Mouse (Mus musculus) kidney, adult 11 months (tissue): Measurements from ENCODE around the gene Msi2.
A peak's percentile ranks its signal among the peaks of the same experiment; 100 is the strongest.

ENCODE experiments used
- DNase-seq: peaks from one replicate; pipeline ENCODE4 v3.0.0; 2022

Msi2 gene

GRCm38 (mm10) chr11:88534331-88534929 is 183.9 kb downstream of the Msi2 start:
- DNase-seq = no peak

DNA sequence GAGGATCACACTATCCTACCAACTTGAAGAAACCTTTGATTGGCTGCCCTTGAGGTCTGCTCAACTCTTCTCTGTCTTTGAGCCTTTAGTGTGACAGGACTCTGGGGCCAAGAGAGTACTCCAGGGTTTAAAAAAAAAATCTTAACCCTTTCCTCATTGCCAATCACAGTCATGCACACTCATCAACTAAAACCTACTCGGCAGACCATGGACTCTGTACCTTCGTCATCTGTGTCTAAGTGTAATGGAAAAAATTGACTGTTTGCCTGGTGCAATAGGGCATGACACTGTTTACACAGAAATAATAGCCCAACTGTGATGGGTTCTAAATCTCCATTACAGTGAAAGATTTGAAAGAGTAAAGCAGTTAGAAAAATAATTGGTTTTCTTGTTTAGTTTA is 186.3 kb downstream of the Msi2 start:
- peak; percentile 57 for DNase-seq

GRCm38 (mm10) chr11:88530032-88530431 is 188.3 kb downstream of the Msi2 start:
- no peak for DNase-seq

DNA sequence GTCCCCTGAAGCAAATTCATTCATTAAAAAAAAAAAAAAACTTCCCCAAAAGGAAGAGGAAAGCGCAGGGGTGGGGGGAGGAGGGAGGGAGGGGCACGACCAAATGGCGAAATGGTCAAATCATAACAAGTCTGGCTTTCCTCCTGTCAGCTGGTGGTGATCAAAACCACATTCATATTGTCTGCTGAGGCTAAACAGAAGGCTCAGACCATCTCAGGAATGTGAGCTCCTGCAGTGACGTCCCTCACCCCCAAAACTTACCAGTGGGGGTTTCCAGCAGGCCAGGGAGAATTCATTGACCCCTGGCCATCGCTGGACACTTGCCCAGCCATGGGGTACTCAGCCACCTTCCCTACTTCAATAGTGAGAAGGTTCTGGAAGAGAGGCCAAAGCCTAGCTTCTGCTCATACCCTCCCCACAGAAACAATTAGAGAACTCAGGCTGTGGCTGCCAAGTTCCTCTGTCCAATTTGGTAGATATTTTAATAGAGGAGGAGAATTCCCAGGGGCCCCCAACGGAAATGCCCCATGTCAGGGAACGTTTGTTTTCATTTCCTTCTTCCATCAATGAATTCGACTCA is 189.7 kb downstream of the Msi2 start:
- peak; percentile 62 for DNase-seq

DNA sequence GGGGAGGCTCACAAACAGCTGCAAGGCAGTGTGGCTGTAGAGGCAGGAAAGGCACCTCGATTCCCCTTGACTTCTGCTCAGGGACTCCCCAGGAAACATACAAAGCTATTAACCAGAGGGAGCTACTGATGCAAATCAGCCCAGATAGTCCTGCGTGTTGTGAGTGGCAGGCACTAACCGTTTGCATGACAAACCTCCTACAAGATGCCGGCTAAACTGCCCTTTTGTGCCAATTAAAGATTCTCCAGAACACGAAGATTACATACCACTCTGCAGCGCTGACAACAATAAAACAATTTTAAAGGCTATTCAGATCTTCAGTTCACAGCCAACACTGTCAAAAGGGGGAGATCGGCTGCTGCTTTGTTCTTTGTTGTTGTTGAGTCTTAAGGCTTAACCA is 191.6 kb downstream of the Msi2 start:
- DNase-seq = no peak

GRCm38 (mm10) chr11:88524790-88525575 is 193.3 kb downstream of the Msi2 start:
- DNase-seq = no peak

DNA sequence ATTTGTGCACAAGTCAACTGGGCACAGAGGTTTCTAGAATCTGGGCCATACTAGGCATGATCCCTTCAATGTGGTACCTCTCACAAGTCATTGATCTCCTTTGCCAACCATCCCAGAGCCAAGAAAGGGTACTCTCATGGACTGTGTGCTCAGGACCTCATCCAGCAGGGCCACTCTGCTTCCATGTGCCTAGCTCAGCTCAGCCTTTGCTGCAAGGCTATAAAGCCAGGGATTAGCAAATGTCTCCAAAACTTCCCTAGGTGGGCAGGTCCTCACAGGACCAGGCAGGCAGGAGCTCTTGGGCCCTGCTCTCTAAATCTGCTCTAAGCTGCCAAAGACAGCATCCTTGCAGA is 193.9 kb downstream of the Msi2 start:
- DNase-seq = no peak

GRCm38 (mm10) chr11:88523921-88524320 is 194.4 kb downstream of the Msi2 start:
- no peak for DNase-seq

DNA sequence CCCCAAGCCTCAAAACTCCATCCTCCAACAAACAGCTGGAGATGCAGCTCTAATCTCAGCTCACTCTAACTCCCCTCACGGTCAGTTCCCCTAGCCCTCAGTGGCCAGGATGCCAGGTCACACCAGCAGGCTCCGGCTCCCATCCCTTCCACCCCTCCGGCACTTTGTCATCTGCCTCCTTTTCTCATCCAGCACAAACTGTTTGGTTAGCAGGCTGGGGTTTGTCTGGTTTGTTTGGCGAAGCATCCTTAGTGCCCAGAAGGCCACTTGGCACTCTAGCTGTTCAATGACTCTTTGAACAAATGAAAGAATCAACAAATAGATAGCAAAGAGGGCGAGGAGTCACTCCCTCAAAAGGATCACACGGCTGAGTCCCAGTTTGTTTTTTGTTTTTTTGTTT is 194.8 kb downstream of the Msi2 start:
- DNase-seq = no peak

- no peak for DNase-seq
Measured at GRCm38 (mm10) chr11:88522114-88522513, 196.2 kb downstream of the Msi2 start.

DNA sequence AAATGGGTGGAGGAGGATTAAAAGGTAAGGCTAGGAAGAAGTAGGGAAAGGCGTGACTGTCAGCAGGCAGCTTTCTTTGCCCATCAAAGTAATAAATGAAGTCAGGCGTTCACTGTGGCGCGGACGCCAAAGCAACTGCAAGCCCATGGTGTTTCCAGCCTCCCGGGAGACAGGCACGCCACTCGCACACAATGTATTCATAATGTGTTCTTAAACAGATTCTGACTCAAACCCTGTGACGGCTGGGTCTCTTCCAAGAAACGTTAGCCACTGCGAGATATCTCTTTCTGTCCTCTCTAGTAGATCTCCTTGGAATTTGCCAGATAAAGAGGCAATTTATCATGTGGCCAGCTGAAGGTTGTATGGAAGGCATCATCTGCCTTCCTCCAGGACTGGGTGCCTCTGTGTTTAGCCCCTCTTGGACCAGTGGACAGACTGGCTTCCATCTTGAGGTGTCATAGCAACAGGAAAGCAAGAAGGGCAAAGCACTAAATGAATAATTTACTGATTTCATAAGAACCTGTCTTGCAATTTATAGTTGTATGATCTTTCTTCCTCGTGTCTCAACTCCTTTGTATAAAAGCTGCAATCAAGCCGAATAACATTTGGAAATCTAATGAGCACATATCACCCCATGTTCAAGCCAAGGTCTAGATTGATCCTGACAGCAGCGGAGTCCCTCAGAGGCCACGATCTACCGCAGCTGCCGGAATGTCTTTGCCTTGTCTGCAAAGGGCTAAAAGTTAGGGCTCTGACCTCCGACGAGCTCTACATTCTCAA is 197.2 kb downstream of the Msi2 start:
- no peak for DNase-seq

DNA sequence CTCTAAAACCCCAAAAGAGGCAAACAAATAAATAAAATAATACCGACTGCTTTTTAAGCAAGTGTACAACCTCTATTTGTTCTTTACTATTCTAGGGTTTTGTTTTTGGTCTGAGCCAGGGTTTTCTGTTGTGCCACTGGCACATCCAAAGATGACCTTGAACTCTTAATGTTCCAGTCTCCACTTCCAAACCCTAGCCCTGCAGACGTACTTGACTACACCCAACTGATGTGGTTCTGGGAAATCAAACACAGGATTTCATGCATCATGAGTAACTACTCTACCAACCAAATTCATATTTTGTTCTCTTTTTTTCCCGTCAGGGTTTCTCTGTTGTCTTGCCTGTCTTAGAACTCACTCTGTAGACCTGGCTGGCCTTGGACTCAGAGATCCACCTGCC is 200.0 kb downstream of the Msi2 start:
- no peak for DNase-seq

- DNase-seq = no peak
Measured at GRCm38 (mm10) chr11:88516596-88517485, 201.5 kb downstream of the Msi2 start.

GRCm38 (mm10) chr11:88515736-88516583 is 202.4 kb downstream of the Msi2 start:
- peak; percentile 53 for DNase-seq

GRCm38 (mm10) chr11:88515267-88515666 is 203.0 kb downstream of the Msi2 start:
- no peak for DNase-seq

GRCm38 (mm10) chr11:88514151-88514926 is 204.0 kb downstream of the Msi2 start:
- peak; percentile 87 for DNase-seq

DNA sequence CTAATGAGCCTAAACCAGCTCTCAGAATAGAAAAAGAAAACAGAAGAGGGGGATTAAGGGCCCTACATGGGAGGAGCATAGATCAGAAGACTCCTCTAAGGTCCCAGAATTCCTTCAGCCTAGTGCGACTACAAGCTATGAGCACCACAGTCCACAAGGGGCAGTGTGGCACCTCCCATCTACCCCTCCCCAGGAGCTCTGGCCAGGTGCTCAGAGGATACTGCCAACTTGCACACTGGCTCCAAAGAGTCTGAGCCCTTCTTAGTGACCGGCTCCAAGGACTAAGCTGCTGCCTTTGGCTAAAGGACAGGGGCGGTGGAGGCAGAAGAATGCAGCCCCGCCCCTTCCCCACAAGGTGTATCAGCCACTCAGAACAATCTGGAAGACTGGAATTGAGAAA is 205.7 kb downstream of the Msi2 start:
- peak; percentile 80 for DNase-seq

GRCm38 (mm10) chr11:88510282-88510850 is 207.9 kb downstream of the Msi2 start:
- no peak for DNase-seq

DNA sequence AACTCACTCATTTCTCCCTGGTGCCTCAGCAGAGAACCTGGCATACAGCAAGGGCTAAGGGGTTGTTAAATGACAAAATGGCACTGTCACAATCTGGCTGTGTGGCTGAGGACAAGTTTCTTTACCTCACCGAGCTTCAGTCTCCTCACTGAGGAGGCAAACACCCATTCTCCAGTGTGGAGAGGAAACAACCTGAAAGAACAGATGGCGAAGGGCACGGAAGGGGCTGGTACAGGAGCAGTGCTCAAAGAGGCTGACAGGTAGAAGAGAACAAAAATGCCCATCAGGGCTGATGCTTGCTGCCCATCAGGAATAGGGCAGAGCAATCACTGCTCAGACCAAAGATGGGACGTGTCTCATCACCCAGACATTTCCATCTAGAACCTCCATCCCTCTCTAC is 208.8 kb downstream of the Msi2 start:
- DNase-seq = no peak

DNA sequence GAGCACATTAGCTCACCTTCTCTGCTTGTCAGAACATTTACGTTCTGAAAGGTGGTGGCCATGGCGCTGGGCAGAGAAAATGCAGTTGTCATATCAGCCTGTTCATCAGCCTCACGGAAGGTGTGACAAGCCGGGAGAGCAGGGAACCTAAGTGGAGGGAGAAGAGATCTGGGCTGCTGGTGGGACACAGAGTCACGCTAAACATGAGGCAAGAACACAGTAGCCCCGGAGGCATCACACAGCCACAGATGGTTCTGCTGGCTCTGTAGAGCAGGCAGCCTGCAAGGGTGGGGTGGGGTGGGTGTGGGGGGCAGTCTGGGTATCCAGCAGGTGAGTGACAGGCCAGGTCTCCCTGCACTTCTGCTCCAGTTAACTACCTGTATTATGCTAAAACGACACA is 210.2 kb downstream of the Msi2 start:
- DNase-seq = no peak
